Mouse (Mus musculus): ENCODE results near the gene Tbc1d10c. TPM values are rescaled to one million over a fixed set of nuclear protein-coding genes. Genes with fewer than 3 reads are reported as not detected.

Tbc1d10c gene
- polyA plus RNA-seq, 1 experiment from 2014 or later, result 3.7 TPM

DNA sequence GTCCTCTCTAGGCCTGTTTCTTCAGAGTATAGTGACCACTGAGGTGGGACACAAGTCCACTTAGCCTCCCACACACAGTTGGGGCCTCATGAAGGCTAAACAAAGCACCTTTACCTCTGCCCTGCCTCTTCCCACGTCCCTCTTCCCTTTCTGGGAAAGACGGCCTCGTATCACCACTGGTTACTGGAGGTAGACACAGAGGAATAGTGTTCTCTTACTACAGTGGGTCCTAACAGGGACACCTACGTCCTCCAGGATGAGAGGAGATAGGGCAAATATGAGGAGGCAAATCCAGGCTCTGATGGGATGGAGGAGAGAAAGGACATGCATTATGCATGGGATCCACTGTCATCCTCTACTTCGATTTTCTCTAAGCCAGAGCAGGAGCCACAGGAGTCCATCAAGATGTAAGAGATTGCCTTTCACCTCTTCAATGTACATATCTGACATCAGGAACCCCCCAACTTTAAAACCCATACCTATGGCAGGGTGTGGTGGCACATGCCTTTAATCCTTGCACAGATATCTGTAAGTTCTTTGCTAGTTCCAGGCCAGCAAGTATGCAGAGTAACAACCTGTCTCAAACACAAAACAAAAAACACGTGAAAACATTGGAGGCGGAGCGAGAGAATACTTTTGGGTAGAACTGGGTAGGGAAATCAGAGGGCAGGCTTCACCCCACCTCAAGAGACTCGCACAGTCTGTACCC lies 43.1 kb downstream of the Tbc1d10c start:
- Histone ChIP-seq H3K27me3 (no peaks in the 10 kb centered on the region), H3K27ac (peak overlapping the region; percentile 45; the same call in 1 of the 2 replicates), H3K36me3 (peaks cover 29% of the 10 kb centered on the region), H3K4me1 (replicated peaks) (peaks cover 52% of the 10 kb centered on the region), H3K4me2 (peak overlapping the region; percentile 84), H3K9ac (peak overlapping the region; percentile 57), H3K4me3 (replicated peaks) (peak overlapping the region; percentile 86), H3K9me3 (replicated peaks) (0 out of 2 replicates have a peak, but pooled peaks cover 4% of the 10 kb centered on the region)
- DNase-seq, result no peak
- 42% methylated on average over 9 of the region's 9 CpGs for WGBS (ENCODE audit: insufficient replicate concordance)
- peak; percentile 26 for ATAC-seq (ENCODE audit: low read depth)

DNA sequence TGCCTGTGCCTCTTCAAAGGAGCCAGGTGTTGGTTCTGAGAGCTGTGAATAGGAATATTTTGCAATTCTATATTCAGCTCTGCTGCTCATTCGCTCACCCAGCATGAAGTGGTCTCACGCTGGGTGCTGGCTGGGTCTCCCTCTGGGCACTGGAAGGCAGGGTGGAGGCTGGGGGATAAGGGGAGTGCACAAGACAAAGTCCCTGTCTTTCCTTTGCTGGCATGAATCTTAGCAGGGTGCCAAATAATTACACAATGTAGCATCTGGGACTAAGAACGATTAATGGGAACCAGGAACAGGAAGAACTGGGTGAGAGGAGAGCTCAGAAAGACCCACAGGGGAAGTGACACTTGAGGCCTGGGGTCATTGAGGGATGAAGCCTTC lies 44.1 kb downstream of the Tbc1d10c start:
- no peaks in the 10 kb centered on the region for H3K27me3 ChIP-seq
- no peak overlapping the region; the same call in 1 of the 2 replicates for H3K27ac ChIP-seq
- 51% methylated on average over 3 of the region's 3 CpGs for WGBS (ENCODE audit: insufficient replicate concordance)
- no peak for ATAC-seq (ENCODE audit: low read depth)
- 0 out of 2 replicates have a peak, but pooled peaks cover 4% of the 10 kb centered on the region for H3K9me3 ChIP-seq (replicated peaks)
- H3K36me3 ChIP-seq, result peaks cover 21% of the 10 kb centered on the region
- DNase-seq, result no peak
- H3K9ac ChIP-seq, result no peak overlapping the region
- H3K4me1 ChIP-seq (replicated peaks), result peaks cover 47% of the 10 kb centered on the region
- no peak overlapping the region for H3K4me2 ChIP-seq
- no peak overlapping the region for H3K4me3 ChIP-seq (replicated peaks)

DNA sequence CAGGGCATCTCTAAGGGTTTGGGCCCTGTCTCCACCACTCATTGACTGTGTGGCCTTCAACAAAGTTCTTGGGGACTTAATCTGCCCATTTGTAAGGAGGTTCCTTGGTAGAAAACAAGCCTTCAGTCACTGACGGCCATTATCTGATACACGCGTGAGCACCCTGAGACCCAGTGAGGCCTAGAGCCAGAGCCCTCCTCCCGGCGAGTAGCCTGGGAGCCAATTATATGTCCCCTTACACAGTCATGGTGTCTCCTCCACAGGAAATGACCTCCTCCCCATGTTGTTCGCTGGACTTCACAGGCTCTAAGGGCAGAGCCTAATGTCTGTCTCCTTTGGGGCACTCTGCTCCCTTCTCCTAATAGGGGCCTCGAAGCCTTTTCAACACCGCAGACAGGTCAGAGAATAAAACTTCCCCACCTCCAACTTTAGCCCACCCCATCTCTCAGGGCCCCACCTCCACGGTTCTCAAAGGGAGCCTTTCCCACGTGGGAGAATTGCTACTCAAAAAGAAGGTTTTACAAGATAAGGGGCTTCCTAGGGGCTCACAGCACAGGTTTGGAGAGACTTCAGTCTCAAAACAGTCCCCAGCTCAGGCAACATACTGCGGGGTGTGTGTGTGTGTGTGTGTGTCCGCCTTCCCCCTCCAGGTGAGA lies 44.6 kb downstream of the Tbc1d10c start:
- whole genome bisulfite sequencing (ENCODE audit: insufficient replicate concordance), result 62% methylated on average over 12 of the region's 12 CpGs
- Histone ChIP-seq H3K4me1 (replicated peaks) (peaks cover 47% of the 10 kb centered on the region), H3K27ac (no peak overlapping the region; the same call in none of the 2 replicates), H3K4me3 (replicated peaks) (no peak overlapping the region), H3K4me2 (no peak overlapping the region), H3K36me3 (peaks cover 18% of the 10 kb centered on the region), H3K27me3 (no peaks in the 10 kb centered on the region), H3K9me3 (replicated peaks) (0 out of 2 replicates have a peak, but pooled peaks cover 4% of the 10 kb centered on the region), H3K9ac (no peak overlapping the region)
- ATAC-seq (ENCODE audit: low read depth) (no peak), DNase-seq (no peak)

DNA sequence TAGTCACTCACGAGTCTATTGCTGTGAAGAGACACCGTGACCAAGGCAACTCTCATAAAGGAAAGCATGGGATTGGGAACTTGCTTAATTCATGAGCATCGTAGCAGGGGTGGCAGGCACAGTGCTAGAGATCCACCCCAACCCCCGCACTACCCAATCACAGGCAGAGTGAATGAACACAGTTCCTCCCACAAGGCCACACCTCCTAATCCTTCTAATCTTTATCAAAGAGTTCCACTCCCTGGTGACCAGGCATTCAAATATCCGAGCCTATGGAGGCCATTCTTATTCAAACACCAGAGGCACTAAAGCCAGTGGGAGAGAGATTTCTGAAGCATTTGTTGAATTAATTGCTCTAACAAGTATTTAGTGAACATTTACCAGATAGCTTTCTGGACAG lies 45.1 kb downstream of the Tbc1d10c start:
- H3K4me2 ChIP-seq, result no peak overlapping the region
- ATAC-seq (ENCODE audit: low read depth) (no peak), DNase-seq (no peak)
- no peak overlapping the region for H3K27ac ChIP-seq
- H3K27me3 ChIP-seq, result no peaks in the 10 kb centered on the region
- 0 out of 2 replicates have a peak, but pooled peaks cover 4% of the 10 kb centered on the region for H3K9me3 ChIP-seq (replicated peaks)
- 86% methylated on average over 5 of the region's 5 CpGs for WGBS (ENCODE audit: insufficient replicate concordance)
- peaks cover 45% of the 10 kb centered on the region for H3K4me1 ChIP-seq (replicated peaks)
- H3K9ac ChIP-seq, result no peak overlapping the region
- H3K36me3 ChIP-seq, result peaks cover 13% of the 10 kb centered on the region
- H3K4me3 ChIP-seq (replicated peaks), result no peak overlapping the region

DNA sequence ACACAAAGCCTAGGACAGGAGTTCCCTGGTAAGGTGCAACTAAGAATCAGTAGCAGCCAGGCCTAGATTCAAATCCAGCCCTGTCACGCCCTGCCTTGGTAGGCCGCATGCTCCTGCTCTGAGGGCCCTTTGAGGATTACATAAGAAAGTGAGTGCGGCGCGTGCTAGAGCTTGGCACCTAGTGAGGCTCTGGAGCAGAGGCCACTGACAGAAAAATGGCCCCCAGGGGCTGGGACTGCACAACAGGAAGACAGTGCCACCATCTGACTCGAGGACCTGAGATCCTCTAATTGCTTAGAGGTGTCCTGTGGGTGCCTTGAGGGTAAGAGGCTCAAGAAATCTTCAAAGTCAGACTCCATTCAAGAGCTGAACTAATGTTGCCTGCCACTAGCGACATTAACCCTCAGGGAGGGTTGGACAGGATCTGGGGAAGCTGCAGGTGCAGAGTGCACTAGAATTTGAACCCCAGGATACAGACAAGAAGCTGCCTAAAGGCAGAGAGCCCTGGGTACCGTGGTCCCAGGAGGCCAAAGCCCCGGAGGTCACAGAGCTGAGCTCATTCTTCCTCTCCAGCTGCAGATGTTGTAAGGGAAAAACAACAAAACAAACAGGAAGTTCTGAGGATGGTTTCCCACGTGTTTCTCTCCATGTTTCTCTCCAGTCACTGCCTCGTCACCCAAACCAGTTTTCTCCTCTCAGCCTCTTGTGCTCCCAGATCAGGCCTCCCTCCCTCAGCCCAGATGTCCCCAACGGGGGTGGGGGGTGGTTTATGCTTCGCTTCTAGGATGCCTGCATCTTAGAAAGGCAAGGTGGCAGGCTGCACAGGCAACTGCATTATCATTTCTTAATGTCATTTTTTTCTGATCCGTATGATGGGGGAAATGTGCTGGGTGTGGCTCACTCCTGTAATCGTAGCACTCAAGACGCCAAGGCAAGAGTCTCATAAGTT lies 46.3 kb downstream of the Tbc1d10c start:
- Histone ChIP-seq H3K4me1 (replicated peaks) (peaks cover 34% of the 10 kb centered on the region), H3K36me3 (peaks cover 2% of the 10 kb centered on the region), H3K4me3 (replicated peaks) (no peak overlapping the region), H3K9ac (no peak overlapping the region), H3K27me3 (0 out of 2 replicates have a peak, but pooled peaks cover 4% of the 10 kb centered on the region), H3K4me2 (no peak overlapping the region), H3K27ac (no peak overlapping the region), H3K9me3 (replicated peaks) (0 out of 2 replicates have a peak, but pooled peaks cover 4% of the 10 kb centered on the region)
- DNase-seq, result no peak
- ATAC-seq (ENCODE audit: low read depth), result no peak
- 66% methylated on average over 16 of the region's 16 CpGs for WGBS (ENCODE audit: insufficient replicate concordance)

DNA sequence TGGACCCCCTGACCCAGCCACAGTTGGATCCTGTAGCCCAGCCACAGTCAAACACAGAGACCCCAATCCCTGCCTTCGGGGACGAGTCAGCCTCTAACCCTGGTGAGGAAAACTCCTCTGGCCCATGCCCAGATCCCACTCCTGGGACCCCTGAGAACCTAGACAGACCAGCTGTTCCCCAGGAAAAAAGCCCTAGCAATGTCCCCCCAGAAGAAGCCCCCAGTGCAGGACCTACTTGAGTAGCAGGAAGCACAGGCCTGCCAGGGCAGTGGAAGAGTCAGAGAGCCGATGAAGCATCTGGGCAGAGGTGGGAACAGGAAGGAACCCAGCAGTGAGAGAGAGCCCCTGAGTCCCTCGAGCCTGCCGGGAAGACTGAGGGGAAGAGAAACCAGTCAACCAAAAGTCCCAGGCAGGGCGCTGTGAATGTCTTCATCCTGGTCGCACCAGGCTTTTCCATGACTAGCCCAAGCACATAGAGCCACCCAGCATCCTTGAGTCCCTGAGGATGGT lies 47.3 kb downstream of the Tbc1d10c start, which contains the start of gene Cabp4:
Cabp4 (minus strand) TSS at position 275 of the 510 bp plus-strand sequence.
- H3K27ac ChIP-seq, result no peak within 1 kb of the TSS
- H3K9ac ChIP-seq, result no peak within 1 kb of the TSS
- no peak within 1 kb of the TSS for H3K4me2 ChIP-seq
- no peaks in the 10 kb centered on the region for H3K36me3 ChIP-seq
- 0 out of 2 replicates have a peak, but pooled peaks cover 4% of the 10 kb centered on the region for H3K27me3 ChIP-seq
- WGBS (ENCODE audit: insufficient replicate concordance), result 57% methylated on average over 7 of the region's 7 CpGs
- H3K4me1 ChIP-seq (replicated peaks), result peaks cover 29% of the 10 kb centered on the region
- ATAC-seq (ENCODE audit: low read depth) (no peak), DNase-seq (no peak)
- H3K4me3 ChIP-seq (replicated peaks), result no peak within 1 kb of the TSS
- H3K9me3 ChIP-seq (replicated peaks), result 0 out of 2 replicates have a peak, but pooled peaks cover 4% of the 10 kb centered on the region

DNA sequence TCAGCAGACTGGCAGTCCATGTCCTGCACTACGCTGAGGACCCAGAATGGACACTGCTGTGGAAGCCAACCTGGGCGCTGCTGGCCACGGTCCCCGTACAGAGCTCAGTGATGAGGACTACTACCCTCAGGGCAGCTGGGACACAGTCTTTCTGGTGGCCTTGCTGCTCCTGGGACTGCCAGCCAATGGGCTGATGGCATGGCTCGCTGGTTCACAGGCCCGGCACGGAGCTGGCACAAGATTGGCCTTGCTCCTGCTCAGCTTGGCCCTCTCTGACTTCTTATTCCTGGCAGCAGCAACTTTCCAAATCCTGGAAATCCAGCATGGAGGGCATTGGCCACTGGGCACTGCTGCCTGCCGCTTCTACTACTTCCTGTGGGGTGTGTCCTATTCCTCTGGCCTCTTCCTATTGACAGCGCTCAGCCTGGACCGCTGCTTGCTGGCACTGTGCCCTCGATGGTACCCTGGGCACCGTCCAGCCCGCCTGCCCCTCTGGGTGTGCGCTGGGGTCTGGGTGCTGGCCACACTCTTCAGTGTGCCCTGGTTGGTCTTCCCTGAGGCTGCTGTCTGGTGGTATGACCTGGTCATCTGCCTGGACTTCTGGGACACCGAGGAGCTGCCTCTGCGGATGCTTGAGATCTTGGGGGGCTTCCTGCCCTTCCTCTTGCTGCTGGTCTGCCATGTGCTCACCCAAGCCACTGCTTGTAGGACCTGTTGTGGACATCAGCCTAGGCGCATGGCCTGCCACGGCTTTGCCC lies 48.5 kb downstream of the Tbc1d10c start:
- H3K27me3 ChIP-seq, result 0 out of 2 replicates have a peak, but pooled peaks cover 4% of the 10 kb centered on the region
- WGBS (ENCODE audit: insufficient replicate concordance), result 76% methylated on average over 18 of the region's 18 CpGs
- DNase-seq (no peak), ATAC-seq (ENCODE audit: low read depth) (no peak)
- H3K4me2 ChIP-seq, result no peak overlapping the region
- H3K9me3 ChIP-seq (replicated peaks), result 0 out of 2 replicates have a peak, but pooled peaks cover 4% of the 10 kb centered on the region
- peaks cover 23% of the 10 kb centered on the region for H3K4me1 ChIP-seq (replicated peaks)
- H3K36me3 ChIP-seq, result no peaks in the 10 kb centered on the region
- H3K4me3 ChIP-seq (replicated peaks), result no peak overlapping the region
- no peak overlapping the region for H3K9ac ChIP-seq
- H3K27ac ChIP-seq, result no peak overlapping the region

DNA sequence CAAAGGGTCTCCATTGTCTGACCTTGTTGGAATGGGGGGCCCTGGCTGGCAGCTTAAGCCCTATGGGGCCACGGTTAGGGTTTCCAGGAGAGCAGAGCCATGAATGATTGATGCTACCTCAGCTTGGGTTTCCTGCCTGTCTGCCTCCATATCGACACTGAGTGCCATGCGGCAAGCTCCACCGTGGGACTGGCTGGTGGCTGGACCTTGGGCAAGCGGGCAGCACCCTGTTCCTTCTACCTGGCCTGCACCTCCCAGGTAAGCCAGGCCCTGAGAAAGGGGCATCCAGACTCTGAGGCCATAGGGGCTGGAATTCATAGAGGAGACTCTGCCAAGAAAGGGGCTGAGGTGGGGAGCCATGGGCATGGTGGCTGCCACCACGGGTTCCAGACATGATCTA lies 50.9 kb downstream of the Tbc1d10c start:
- H3K4me1 ChIP-seq (replicated peaks), result peaks cover 21% of the 10 kb centered on the region
- DNase-seq, result no peak

DNA sequence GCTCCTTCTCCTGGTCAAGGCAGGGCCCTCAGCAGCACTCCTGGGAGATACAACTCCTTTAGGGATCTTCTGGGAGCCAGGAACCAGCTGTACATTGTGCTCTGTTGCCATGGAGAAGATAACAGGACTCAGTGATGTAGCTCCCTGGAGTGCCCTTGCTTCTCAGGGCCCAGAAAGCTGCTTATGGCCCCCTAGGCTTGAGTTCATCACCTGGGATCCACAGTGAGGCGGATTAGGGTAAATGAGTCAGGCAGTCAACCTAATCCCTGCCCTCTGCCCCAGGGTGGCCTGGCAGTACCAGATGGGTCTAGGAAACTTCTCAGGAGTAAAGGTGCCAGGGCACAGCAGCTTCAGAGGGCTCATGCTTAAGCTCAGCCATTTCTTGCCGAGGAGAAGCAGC lies 51.6 kb downstream of the Tbc1d10c start, which contains the start of gene Gpr152:
Gpr152 (plus strand) TSS at position 342 of the 400 bp plus-strand sequence.
- Histone ChIP-seq H3K27me3 (peaks cover 11% of the 10 kb centered on the region; the same call in 1 of the 2 replicates), H3K9ac (0 out of 2 replicates have a peak within 1 kb of the TSS, but pooled peaks have one; percentile 26), H3K4me1 (replicated peaks) (peaks cover 20% of the 10 kb centered on the region), H3K4me3 (replicated peaks) (no peak within 1 kb of the TSS), H3K27ac (no peak within 1 kb of the TSS), H3K36me3 (no peaks in the 10 kb centered on the region), H3K9me3 (replicated peaks) (no peaks in the 10 kb centered on the region), H3K4me2 (no peak within 1 kb of the TSS)
- DNase-seq (no peak), ATAC-seq (ENCODE audit: low read depth) (no peak)
- 67% methylated on average over 2 of the region's 2 CpGs for WGBS (ENCODE audit: insufficient replicate concordance)

More for the DNA sequence above, 50.9 kb downstream of the Tbc1d10c start:
- Histone ChIP-seq H3K36me3 (no peaks in the 10 kb centered on the region), H3K4me2 (no peak overlapping the region), H3K9me3 (replicated peaks) (no peaks in the 10 kb centered on the region), H3K4me3 (replicated peaks) (no peak overlapping the region), H3K9ac (no peak overlapping the region), H3K27me3 (peaks cover 11% of the 10 kb centered on the region; the same call in 1 of the 2 replicates), H3K27ac (no peak overlapping the region)
- ATAC-seq (ENCODE audit: low read depth), result no peak
- WGBS (ENCODE audit: insufficient replicate concordance), result 70% methylated on average over 6 of the region's 6 CpGs

DNA sequence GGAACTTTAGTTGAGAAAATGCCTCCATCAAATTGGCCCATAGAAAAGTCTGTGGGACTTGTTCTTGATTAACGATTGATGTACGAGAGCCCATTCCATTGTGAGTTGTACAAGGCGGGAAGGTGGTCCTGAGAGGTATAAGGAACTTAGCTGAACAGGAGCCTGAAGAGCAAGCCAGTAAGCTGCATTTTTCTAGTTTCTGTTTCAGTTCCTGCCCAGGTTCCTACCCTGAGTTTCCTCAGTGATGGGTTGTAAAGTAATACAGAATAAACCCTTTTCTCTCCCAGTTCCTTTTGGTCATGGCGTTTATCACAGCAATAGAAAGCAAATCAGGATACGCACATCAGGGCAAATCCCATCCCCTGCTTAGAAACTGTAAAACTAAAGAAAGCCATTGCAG lies 53.2 kb downstream of the Tbc1d10c start:
- peaks cover 25% of the 10 kb centered on the region for H3K4me1 ChIP-seq (replicated peaks)
- H3K4me2 ChIP-seq, result no peak overlapping the region
- no peak overlapping the region for H3K9ac ChIP-seq
- H3K27ac ChIP-seq, result no peak overlapping the region
- no peak for ATAC-seq (ENCODE audit: low read depth)
- H3K36me3 ChIP-seq, result peaks cover 6% of the 10 kb centered on the region
- H3K4me3 ChIP-seq (replicated peaks), result no peak overlapping the region
- 65% methylated on average over 5 of the region's 5 CpGs for WGBS (ENCODE audit: insufficient replicate concordance)
- H3K27me3 ChIP-seq, result peaks cover 11% of the 10 kb centered on the region; the same call in 1 of the 2 replicates
- no peaks in the 10 kb centered on the region for H3K9me3 ChIP-seq (replicated peaks)
- DNase-seq, result no peak
